Mouse (Mus musculus): ENCODE measurements around the gene Brd2.
"Not testable (repeated sequence)": the region's sequence is repeated elsewhere in the genome, so short reads cannot be mapped to it uniquely, and the experiment has no call there.

Gene Brd2

GRCm38 (mm10) chr17:34122188-34122984 lies at the start of gene Brd2:
Gene Brd2, minus strand, starts transcription at chr17:34122634.
- DNase-seq (ENCODE audit: low spot score) = peak; percentile 98

GRCm38 (mm10) chr17:34170877-34171498 lies 48.6 kb upstream of the Brd2 start:
- DNase-seq (ENCODE audit: low spot score) = peak; percentile 70

- no peak for DNase-seq (ENCODE audit: low spot score)
Observed at GRCm38 (mm10) chr17:34170487-34170876, 48.0 kb upstream of the Brd2 start.

- no peak for DNase-seq (ENCODE audit: low spot score)
Observed at GRCm38 (mm10) chr17:34169279-34169678, 46.8 kb upstream of the Brd2 start.

- no peak for DNase-seq (ENCODE audit: low spot score)
Observed at GRCm38 (mm10) chr17:34165033-34165730, 42.7 kb upstream of the Brd2 start.

GRCm38 (mm10) chr17:34164202-34164895 lies 41.9 kb upstream of the Brd2 start:
- DNase-seq (ENCODE audit: low spot score) = no peak

GRCm38 (mm10) chr17:34155534-34155933 lies 33.1 kb upstream of the Brd2 start:
- no peak for DNase-seq (ENCODE audit: low spot score)

- no peak for DNase-seq (ENCODE audit: low spot score)
Observed at GRCm38 (mm10) chr17:34152923-34153322, 30.5 kb upstream of the Brd2 start, which contains the start of gene H2-DMb1. Gene H2-DMb1, plus strand, starts transcription at chr17:34153072.

GRCm38 (mm10) chr17:34144960-34145371 lies 22.5 kb upstream of the Brd2 start:
- no peak for DNase-seq (ENCODE audit: low spot score)

GRCm38 (mm10) chr17:34144221-34144620 lies 21.8 kb upstream of the Brd2 start:
- DNase-seq (ENCODE audit: low spot score) = not testable (repeated sequence)

- no peak for DNase-seq (ENCODE audit: low spot score)
Observed at GRCm38 (mm10) chr17:34143461-34143860, 21.0 kb upstream of the Brd2 start.

GRCm38 (mm10) chr17:34143033-34143432 lies 20.6 kb upstream of the Brd2 start, which contains the start of gene H2-DMb2:
Gene H2-DMb2, plus strand, starts transcription at chr17:34143307.
- DNase-seq (ENCODE audit: low spot score) = no peak

GRCm38 (mm10) chr17:34142456-34143010 lies 20.1 kb upstream of the Brd2 start:
- DNase-seq (ENCODE audit: low spot score) = no peak

- DNase-seq (ENCODE audit: low spot score) = no peak
Observed at GRCm38 (mm10) chr17:34141448-34141847, 19.0 kb upstream of the Brd2 start.

GRCm38 (mm10) chr17:34140240-34140639 lies 17.8 kb upstream of the Brd2 start:
- DNase-seq (ENCODE audit: low spot score) = no peak

- peak; percentile 46 for DNase-seq (ENCODE audit: low spot score)
Observed at GRCm38 (mm10) chr17:34139416-34139815, 17.0 kb upstream of the Brd2 start.

GRCm38 (mm10) chr17:34138655-34139054 lies 16.2 kb upstream of the Brd2 start:
- DNase-seq (ENCODE audit: low spot score) = no peak

GRCm38 (mm10) chr17:34137601-34138000 lies 15.2 kb upstream of the Brd2 start:
- DNase-seq (ENCODE audit: low spot score) = no peak

GRCm38 (mm10) chr17:34135297-34136224 lies 13.1 kb upstream of the Brd2 start:
- DNase-seq (ENCODE audit: low spot score) = peak; percentile 98

- no peak for DNase-seq (ENCODE audit: low spot score)
Observed at GRCm38 (mm10) chr17:34134451-34134850, 12.0 kb upstream of the Brd2 start.

GRCm38 (mm10) chr17:34133289-34133688 lies 10.9 kb upstream of the Brd2 start:
- DNase-seq (ENCODE audit: low spot score) = no peak

All from ovary, postnatal 36 days (tissue).